Mouse (Mus musculus): Measurements from ENCODE around the gene Gnl3l.
A peak's percentile ranks its signal among the peaks of the same experiment; 100 is the strongest.

DNA sequence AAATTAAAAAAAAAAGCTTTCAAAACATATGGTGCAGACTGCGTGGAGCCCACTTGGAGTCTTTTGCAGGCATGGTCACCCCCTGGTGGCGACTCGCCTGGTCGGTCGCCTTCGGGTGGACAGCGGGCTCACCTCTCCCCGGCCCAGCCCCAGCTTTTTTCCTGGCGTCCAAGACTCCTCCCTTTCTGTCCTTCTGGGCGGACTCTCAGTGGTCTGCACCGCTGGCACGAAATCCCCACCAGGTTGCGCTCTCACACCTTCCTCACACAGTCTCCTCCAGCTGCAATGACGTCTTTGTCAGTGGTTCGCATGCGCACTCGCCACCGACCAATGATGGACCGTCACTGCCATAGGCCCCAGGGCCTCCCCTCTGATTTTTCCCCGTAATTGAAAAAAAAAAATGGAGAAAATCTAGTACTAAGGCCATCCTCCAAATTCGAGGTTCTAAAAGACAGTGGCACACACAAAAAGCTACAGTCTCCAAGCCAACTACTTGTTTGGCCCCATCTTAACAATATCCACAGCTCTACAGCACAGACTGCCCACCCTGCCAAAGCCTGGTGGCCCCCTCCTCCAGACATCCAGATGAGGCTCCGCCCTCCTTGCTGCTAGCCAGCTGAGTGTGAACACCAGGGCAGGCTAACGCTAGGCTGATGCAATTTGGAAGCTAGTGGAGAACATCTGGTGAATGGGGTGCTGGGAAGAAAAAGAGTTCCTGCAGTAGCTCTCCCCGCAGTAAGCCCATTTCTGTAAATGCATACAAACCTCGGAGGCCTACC, 60.4 kb downstream of the Gnl3l start:
- TF ChIP-seq POLR2A (IDR thresholded peaks at IDR 0.05; ENCODE audit: borderline replicate concordance, control insufficient read depth, low read depth, low read length) (no peak), CTCF (IDR thresholded peaks at IDR 0.05; ENCODE audit: control insufficient read depth, insufficient read depth, low read length) (peak; percentile 27; the same call in 1 of the 2 replicates)

Measured in bone marrow, adult 2 months (tissue).